Mouse (Mus musculus) c-Kit-positive CD71-positive TER-119-negative erythroid progenitor cells, embryonic 14.5 days (primary cell): ENCODE results near the gene Rasgef1a.

ENCODE experiments used
- DNase-seq: peaks from one replicate; pipeline ENCODE4 v3.0.0-alpha.2; 2013; ENCODE audit warnings: low read depth

The Rasgef1a gene

GRCm38 (mm10) chr6:118072176-118072575, 60.9 kb downstream of the Rasgef1a start:
- DNase-seq: no peak

GRCm38 (mm10) chr6:118074151-118074550, 62.9 kb downstream of the Rasgef1a start:
- no peak for DNase-seq

- no peak for DNase-seq
These were observed 65.0 kb downstream of the Rasgef1a start for GRCm38 (mm10) chr6:118076256-118076655.

GRCm38 (mm10) chr6:118076748-118077147, 65.5 kb downstream of the Rasgef1a start:
- DNase-seq: no peak

GRCm38 (mm10) chr6:118077421-118077820, 66.2 kb downstream of the Rasgef1a start:
- no peak for DNase-seq

- DNase-seq: no peak
These were observed 67.5 kb downstream of the Rasgef1a start for GRCm38 (mm10) chr6:118078751-118079150.

GRCm38 (mm10) chr6:118079292-118079691, 68.1 kb downstream of the Rasgef1a start:
- no peak for DNase-seq

GRCm38 (mm10) chr6:118079762-118080465, 68.7 kb downstream of the Rasgef1a start:
- no peak for DNase-seq

GRCm38 (mm10) chr6:118080711-118081110, 69.5 kb downstream of the Rasgef1a start:
- no peak for DNase-seq

GRCm38 (mm10) chr6:118082384-118082783, 71.1 kb downstream of the Rasgef1a start:
- DNase-seq: no peak

GRCm38 (mm10) chr6:118083608-118084007, 72.4 kb downstream of the Rasgef1a start:
- DNase-seq: no peak

- DNase-seq: no peak
These were observed 73.4 kb downstream of the Rasgef1a start for GRCm38 (mm10) chr6:118084596-118084995.

GRCm38 (mm10) chr6:118087955-118088354, 76.7 kb downstream of the Rasgef1a start:
- DNase-seq: no peak

GRCm38 (mm10) chr6:118088750-118089440, 77.7 kb downstream of the Rasgef1a start:
- no peak for DNase-seq

GRCm38 (mm10) chr6:118090827-118091226, 79.6 kb downstream of the Rasgef1a start:
- DNase-seq: no peak

GRCm38 (mm10) chr6:118097765-118098365, 86.6 kb downstream of the Rasgef1a start:
- no peak for DNase-seq

- peak; percentile 4 for DNase-seq
These were observed 88.1 kb downstream of the Rasgef1a start for GRCm38 (mm10) chr6:118099311-118099802.

- no peak for DNase-seq
These were observed 100.6 kb downstream of the Rasgef1a start for GRCm38 (mm10) chr6:118111810-118112209.

- no peak for DNase-seq
These were observed 111.5 kb downstream of the Rasgef1a start for GRCm38 (mm10) chr6:118122767-118123166.

- DNase-seq: no peak
These were observed 115.3 kb downstream of the Rasgef1a start for GRCm38 (mm10) chr6:118126577-118126976.

- no peak for DNase-seq
These were observed 116.0 kb downstream of the Rasgef1a start for GRCm38 (mm10) chr6:118127198-118127597.

- no peak for DNase-seq
These were observed 116.7 kb downstream of the Rasgef1a start for GRCm38 (mm10) chr6:118127827-118128487.
